Mouse (Mus musculus) neutrophil, adult 5-6 weeks (primary cell): Measurements from ENCODE around the gene Eif6. TPM values are rescaled to one million over a fixed set of nuclear protein-coding genes. Genes with fewer than 3 reads are reported as not detected.

Experiments
- ATAC-seq: fragments of 151-379, 151-347 bp; 2 replicates; pipeline ENCODE4 v1.8.0; 2017; ENCODE audit warnings: mild to moderate bottlenecking, moderate TSS enrichment; ENCODE audit not compliant: insufficient number of reproducible peaks, poor library complexity, low FRiP score, severe bottlenecking; ENCODE audit errors: extremely low read depth
- total RNA-seq: library from RNA; stranded (forward); fragments of 200-1000 nt; gene quantifications from 2 replicates; pipeline ENCODE4 v1.2.3, GENCODE M21; 2017

Eif6 gene
- total RNA-seq, 1 experiment from 2014 or later = 48.3 TPM

GRCm38 (mm10) chr2:155802761-155803160 is 24.0 kb downstream of the Eif6 start:
- no peak for ATAC-seq

- ATAC-seq = no peak
Measured at GRCm38 (mm10) chr2:155798613-155799012, 28.1 kb downstream of the Eif6 start.

- ATAC-seq = no peak
Measured at GRCm38 (mm10) chr2:155794674-155795445, 31.9 kb downstream of the Eif6 start.

DNA sequence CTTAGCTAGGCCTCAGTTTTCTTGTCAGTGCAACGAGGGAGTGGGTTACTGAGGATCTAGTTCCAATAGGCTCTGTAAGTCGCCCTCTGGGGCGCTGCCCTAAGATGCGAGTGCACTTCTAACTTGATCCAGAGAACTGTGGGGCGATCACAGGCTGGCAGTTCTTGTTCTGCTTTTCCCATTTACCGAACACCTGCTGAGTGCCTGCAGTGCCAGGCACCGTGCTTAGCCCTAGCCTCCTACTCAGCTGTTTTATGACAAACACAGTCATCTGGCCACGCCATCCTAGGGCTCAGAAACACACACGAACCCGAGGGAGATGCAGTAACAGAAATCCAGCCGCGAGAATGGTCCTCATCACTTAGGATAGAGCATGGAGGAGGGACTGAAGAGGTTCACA is 33.8 kb downstream of the Eif6 start:
- ATAC-seq = no peak

DNA sequence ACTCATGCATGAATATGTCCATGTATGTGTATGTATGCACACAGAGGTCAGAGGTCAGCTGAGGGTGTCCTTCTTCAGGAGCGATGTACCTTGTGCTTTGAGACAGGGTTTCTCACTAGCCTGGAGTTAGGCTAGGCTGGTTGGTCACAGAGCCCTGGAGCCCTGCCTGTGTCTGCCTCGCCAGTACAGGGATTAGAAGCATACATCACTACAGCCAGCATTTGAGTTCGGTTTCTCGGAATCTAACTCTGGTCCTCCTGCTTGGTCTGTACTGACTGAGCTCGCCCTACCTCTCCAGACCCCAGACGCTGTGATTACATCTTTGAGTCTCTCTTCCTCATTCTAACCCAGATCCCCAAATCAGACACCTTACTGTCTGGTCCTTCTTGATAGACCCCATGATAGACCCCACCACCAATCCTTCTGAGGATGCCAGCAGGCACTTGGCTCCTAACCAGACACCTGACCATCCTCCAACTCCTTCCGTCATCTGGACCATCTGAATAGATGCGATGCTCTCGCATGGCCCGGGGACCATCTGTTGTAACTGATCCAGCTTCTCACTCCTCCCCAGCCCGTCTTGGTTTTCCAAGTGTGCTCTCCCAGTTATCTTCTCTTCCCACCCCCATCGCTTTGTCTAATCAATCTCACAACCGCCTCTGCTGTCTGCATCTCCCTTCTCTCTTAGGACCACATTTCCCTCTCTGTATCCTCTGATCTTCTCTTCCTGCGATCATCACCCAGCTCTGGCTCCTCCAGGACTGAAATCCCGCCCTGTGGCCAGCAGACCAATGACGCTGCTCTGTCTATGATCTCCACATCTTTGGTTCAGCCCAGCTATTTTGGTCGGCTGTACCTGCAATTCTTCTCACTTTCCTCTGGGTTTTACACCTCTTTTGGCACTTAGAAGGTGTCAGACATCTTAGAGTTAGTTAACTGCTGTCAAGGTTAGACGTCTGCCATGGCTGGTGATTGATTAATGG is 38.5 kb downstream of the Eif6 start:
- ATAC-seq = no peak

- ATAC-seq = no peak
Measured at GRCm38 (mm10) chr2:155786905-155787304, 39.8 kb downstream of the Eif6 start.

GRCm38 (mm10) chr2:155784534-155784933 is 42.2 kb downstream of the Eif6 start:
- no peak for ATAC-seq

DNA sequence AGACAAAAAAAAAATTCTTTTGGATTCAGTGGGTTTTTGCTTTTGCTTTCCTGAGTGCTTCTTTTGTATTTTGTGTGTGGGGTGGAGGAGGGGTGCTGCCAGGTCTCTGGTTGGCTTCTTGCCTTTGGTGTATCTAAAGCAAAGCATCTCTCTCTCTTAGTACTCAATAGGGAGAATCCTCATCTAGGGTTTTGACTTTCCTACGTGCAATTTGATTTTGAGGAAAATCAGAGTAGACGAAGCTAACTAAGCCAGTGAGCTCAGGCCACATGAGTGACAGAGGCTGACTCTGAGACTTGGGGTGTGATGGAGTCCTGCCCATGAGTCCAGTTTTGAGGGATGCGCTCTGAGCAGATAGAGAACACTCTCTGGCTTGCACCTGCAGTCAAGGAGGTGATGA is 47.2 kb downstream of the Eif6 start:
- ATAC-seq = no peak

DNA sequence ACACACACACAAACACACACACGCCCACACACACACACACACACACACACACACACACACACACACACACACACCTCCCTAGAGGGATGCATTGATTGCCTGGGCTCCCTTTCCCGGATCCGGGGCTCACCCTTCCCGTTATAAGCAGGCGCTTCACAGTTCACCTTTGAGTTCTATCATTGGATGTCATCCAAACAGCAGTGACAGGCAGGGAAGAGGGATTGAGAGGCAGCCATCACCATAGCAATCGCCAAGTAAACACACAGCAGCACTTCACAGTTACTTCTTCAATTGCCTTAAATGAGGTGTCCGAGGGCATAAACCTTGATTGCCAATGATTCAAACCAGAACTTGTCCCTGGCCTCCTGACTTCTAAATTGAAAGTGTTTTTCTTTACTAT is 47.7 kb downstream of the Eif6 start:
- no peak for ATAC-seq

DNA sequence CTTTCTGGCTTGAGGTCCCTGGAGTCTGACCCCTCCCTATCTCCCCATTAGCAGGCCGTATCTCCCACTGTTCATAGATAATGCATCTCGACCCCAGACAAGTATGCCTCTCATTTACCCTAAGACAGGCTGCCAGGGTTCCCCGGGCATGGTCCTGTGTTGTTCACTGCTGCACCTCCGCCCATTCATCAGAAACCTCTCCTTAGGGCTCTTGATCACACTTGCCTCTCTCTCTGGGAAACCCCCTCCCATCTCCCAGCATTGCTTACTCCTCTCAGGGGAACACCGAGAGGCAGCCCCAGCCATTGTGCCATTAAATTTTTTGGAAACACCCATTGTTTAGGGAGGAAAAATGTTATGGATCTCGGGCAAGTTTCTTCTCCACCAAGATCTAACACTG is 48.7 kb downstream of the Eif6 start:
- ATAC-seq = no peak

DNA sequence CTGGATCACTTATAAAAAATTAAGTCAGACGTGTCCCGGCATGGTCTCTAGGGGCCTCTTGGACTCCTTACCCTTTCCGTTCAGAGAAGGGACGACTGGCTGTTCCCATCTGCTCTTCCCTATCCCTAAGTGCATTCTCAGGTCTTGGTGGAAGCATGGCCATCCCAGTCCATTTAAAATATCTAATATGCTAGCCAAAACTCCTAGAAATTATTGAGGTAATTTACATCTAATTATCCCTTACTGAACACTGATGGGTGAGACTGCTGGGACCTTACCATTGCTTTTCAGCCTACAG is 49.1 kb downstream of the Eif6 start:
- no peak for ATAC-seq

DNA sequence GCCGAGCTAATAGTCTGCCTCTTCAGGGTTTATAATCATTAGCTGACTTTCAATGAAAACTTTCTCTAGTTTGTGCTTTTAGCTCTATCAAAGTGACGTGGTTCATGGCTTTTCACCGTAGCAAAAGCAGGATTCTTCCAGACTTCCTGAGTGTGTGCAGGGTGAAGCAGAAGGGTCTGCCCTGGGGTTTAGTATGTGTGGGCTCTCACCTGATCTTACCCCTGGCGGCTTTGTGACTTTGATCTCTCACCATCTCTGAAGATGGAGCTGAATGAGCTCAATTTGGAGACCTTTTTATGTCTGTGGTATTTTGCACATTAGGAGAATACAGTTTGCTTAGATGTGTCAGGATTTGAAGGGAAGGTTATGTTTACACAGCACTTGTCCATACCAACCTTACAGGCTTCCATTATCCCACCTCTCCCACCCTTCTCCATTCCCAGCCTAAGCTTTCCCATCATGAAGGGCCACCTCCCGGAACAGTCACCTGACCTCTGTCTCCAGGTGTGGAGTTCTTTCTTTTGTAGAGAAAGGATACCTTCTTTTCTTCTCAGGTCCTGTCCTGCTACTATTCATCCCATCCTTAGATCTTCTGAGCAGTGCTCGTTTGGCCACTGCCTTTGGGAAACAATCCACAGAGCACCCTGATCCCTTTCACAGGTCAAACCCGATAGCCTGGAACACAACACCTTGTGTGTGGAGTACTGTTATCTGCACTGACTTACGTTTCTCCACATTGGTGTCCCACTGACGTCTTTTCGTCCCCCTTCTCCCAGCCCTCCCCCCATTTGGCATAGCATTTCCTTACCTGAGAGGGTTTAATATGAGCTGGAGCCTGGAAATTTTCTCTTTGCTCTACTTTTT is 49.7 kb downstream of the Eif6 start:
- ATAC-seq = no peak

- no peak for ATAC-seq
Measured at GRCm38 (mm10) chr2:155775685-155776263, 51.0 kb downstream of the Eif6 start.

DNA sequence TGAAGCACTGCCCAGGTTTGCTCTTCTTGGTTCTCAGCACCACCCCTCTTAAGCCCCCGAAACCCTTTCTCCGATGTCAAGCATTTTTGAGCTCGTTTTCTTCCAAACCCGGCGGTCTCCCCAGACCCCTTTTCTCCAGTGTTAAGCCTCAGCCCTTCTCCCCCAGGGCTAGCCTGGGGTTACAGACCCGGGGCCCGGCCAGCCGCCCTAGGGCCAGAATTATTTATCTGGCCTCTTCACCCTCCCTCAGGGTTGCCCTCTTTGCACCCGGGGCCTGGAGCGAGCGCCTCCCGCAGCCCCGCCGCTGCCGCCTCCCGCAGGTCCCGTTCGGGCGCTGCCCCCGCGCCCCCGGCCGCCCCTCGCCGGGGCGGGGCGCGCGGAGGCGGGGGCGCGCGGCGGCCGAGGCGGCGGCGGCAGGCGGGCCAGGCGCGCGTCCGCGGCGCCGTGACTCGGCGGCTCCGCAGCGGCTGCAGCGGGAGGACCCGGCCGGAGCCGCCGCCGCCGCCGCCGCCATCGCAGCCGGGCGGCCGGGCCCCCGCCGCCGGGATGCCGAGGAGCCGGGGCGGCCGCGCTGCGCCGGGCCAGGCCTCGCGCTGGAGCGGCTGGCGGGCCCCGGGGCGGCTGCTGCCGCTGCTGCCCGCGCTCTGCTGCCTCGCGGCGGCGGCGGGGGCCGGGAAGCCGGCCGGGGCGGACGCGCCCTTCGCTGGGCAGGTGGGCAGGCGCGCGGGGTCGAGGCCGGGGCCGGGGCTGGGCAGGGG is 51.6 kb downstream of the Eif6 start, which contains the start of gene Mmp24:
Mmp24 (plus strand) TSS at position 416 of the 758 bp plus-strand sequence.
- ATAC-seq = no peak

DNA sequence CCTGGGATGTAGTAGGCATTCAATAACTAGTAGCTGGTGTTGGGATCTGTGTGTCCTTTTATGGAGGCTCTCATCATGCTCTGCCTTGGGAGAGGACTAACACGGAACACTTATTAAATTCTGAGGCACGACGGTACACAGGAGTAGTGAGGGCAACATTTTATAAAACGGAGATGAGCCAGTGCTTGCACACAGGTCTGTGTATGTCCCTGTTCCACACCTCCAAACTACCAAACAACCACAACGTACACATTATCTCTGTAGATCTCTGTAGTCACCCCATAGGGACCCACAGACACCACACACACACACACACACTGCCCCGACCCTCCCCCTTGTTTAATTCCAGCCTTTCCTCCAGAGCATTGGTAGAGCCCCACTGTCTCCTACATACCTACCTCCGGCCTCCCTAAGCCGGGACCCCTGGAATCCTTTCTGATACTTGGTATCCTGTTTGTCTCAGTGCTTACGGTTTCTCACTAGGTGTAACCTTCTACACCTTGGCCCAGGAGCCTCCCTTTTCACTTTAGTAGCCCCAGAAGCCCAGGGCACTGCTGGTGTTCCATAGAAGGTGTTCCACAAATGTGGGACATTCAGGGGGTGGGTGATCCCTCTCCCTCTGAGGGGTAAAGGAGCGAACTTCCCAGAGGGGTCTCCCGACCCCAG is 52.3 kb downstream of the Eif6 start:
- ATAC-seq = no peak

DNA sequence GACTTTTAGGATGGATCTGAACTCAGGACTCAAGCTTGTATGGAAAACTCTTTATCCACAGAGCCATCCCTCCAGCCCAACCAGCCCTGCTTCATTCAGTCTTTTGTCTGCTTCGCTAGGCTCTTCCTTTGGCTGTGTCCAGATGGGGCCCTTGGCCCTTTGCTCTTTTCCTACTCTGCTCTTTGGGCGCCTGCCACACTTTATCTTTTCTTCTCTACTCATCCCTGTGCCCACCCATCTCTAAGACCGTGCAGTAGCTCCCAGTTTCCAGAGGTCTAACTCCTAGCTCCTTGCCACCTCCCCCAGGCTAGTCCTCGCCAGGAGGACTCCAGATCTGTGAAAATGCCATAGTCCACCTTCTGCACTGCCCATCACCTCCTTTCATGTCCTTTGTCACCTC is 53.1 kb downstream of the Eif6 start:
- no peak for ATAC-seq
